Mouse (Mus musculus) spleen, adult 12 weeks (tissue): ENCODE measurements around the gene Man1b1.

Experiments used
- DNase-seq: peaks from one replicate; pipeline ENCODE4 v3.0.0; 2022; ENCODE audit warnings: low spot score

Man1b1 gene

GRCm38 (mm10) chr2:25305587-25306359 is 26.4 kb upstream of the Man1b1 start:
- no peak for DNase-seq

- DNase-seq: no peak
These were observed 22.0 kb upstream of the Man1b1 start for GRCm38 (mm10) chr2:25310180-25310579.

- DNase-seq: no peak
These were observed 21.2 kb upstream of the Man1b1 start for GRCm38 (mm10) chr2:25310969-25311368.

- no peak for DNase-seq
These were observed 20.6 kb upstream of the Man1b1 start for GRCm38 (mm10) chr2:25311491-25311891.

GRCm38 (mm10) chr2:25318119-25318966 is 13.8 kb upstream of the Man1b1 start:
- DNase-seq: no peak

- DNase-seq: peak; percentile 17
These were observed 13.0 kb upstream of the Man1b1 start, which contains the start of gene Grin1 for GRCm38 (mm10) chr2:25318971-25319773. Grin1 (minus strand) TSS chr2:25319187.

- no peak for DNase-seq
These were observed 12.1 kb upstream of the Man1b1 start for GRCm38 (mm10) chr2:25320084-25320483.

- DNase-seq: no peak
These were observed 6.1 kb upstream of the Man1b1 start for GRCm38 (mm10) chr2:25326036-25326435.

- no peak for DNase-seq
These were observed 3.7 kb upstream of the Man1b1 start for GRCm38 (mm10) chr2:25328440-25328839.

- DNase-seq: no peak
These were observed 668 bp upstream of the Man1b1 start for GRCm38 (mm10) chr2:25331470-25331869.

- no peak for DNase-seq
These were observed 1.4 kb downstream of the Man1b1 start for GRCm38 (mm10) chr2:25333569-25333968.

GRCm38 (mm10) chr2:25338303-25338702 is 6.2 kb downstream of the Man1b1 start:
- no peak for DNase-seq

- no peak for DNase-seq
These were observed 16.0 kb downstream of the Man1b1 start for GRCm38 (mm10) chr2:25348162-25348561.

GRCm38 (mm10) chr2:25349499-25349898 is 17.4 kb downstream of the Man1b1 start:
- DNase-seq: no peak

GRCm38 (mm10) chr2:25350701-25351100 is 18.6 kb downstream of the Man1b1 start:
- no peak for DNase-seq

- no peak for DNase-seq
These were observed 22.1 kb downstream of the Man1b1 start for GRCm38 (mm10) chr2:25354211-25354610.

GRCm38 (mm10) chr2:25355419-25356066 is 23.4 kb downstream of the Man1b1 start:
- no peak for DNase-seq

GRCm38 (mm10) chr2:25356208-25357079 is 24.3 kb downstream of the Man1b1 start, which contains the start of gene Dpp7:
Dpp7 (minus strand) TSS chr2:25356359.
- DNase-seq: peak; percentile 77

GRCm38 (mm10) chr2:25359848-25360247 is 27.7 kb downstream of the Man1b1 start:
- no peak for DNase-seq

- DNase-seq: no peak
These were observed 31.5 kb downstream of the Man1b1 start for GRCm38 (mm10) chr2:25363478-25364178.
